Mouse (Mus musculus) adrenal gland, postnatal 14 days (tissue): ENCODE measurements around the gene Pygo2. TPM values are rescaled to one million over a fixed set of nuclear protein-coding genes. Genes with fewer than 3 reads are reported as not detected.

Source experiments
- DNase-seq: peaks from one replicate; pipeline ENCODE4 v3.0.0; 2021; ENCODE audit warnings: mixed read lengths
- long read RNA-seq, 2 experiments: library from polyadenylated mRNA; stranded (forward); transcript quantifications; one replicate each; pipeline ENCODE4 v2.0.0; 2021
- total RNA-seq: library from RNA; stranded (reverse); gene quantifications from 2 replicates; pipeline ENCODE4 v1.2.3, GENCODE M21; 2021

Pygo2 gene
- total RNA-seq, result 36.4 and 48.3 TPM in 2 replicates
- long read RNA-seq, experiment 1, transcript Pygo2-201 (3 exons, 3,198 nt), result major isoform, 14 of 37 reads
- long read RNA-seq, experiment 1, partial matches to known transcripts, result 20 of 37 reads
- long read RNA-seq, experiment 1, other reads (novel, unspliced or antisense), result 1 of 37 reads
- long read RNA-seq, experiment 2, transcript Pygo2-201 (3 exons, 3,198 nt), result major isoform, 7 of 23 reads
- long read RNA-seq, experiment 2, partial matches to known transcripts, result 0 of 23 reads
- long read RNA-seq, experiment 2, other reads (novel, unspliced or antisense), result 15 of 23 reads

- DNase-seq, result peak; percentile 98
Observed at GRCm38 (mm10) chr3:89430171-89431159, at the start of gene Pygo2. Gene Pygo2, plus strand, starts transcription at chr3:89430214.

- DNase-seq, result no peak
Observed at GRCm38 (mm10) chr3:89380291-89380690, 49.7 kb upstream of the Pygo2 start.

GRCm38 (mm10) chr3:89380711-89381110 lies 49.3 kb upstream of the Pygo2 start:
- DNase-seq, result no peak

GRCm38 (mm10) chr3:89381233-89381632 lies 48.8 kb upstream of the Pygo2 start:
- DNase-seq, result no peak

GRCm38 (mm10) chr3:89382033-89382882 lies 47.8 kb upstream of the Pygo2 start:
- DNase-seq, result no peak

- no peak for DNase-seq
Observed at GRCm38 (mm10) chr3:89382950-89383349, 47.1 kb upstream of the Pygo2 start.

- DNase-seq, result no peak
Observed at GRCm38 (mm10) chr3:89383651-89384255, 46.3 kb upstream of the Pygo2 start.

- no peak for DNase-seq
Observed at GRCm38 (mm10) chr3:89384331-89385076, 45.5 kb upstream of the Pygo2 start.

GRCm38 (mm10) chr3:89385451-89385850 lies 44.6 kb upstream of the Pygo2 start:
- no peak for DNase-seq

GRCm38 (mm10) chr3:89386438-89387420 lies 43.3 kb upstream of the Pygo2 start:
- DNase-seq, result peak; percentile 57

- DNase-seq, result peak; percentile 78
Observed at GRCm38 (mm10) chr3:89387632-89388031, 42.4 kb upstream of the Pygo2 start.

- DNase-seq, result peak; percentile 84
Observed at GRCm38 (mm10) chr3:89388134-89388881, 41.7 kb upstream of the Pygo2 start.

GRCm38 (mm10) chr3:89388901-89389740 lies 40.9 kb upstream of the Pygo2 start:
- DNase-seq, result no peak

- DNase-seq, result peak; percentile 86
Observed at GRCm38 (mm10) chr3:89390111-89390515, 39.9 kb upstream of the Pygo2 start.

- peak; percentile 69 for DNase-seq
Observed at GRCm38 (mm10) chr3:89390699-89391662, 39.0 kb upstream of the Pygo2 start.

GRCm38 (mm10) chr3:89391663-89392511 lies 38.1 kb upstream of the Pygo2 start:
- peak; percentile 90 for DNase-seq
